Mouse (Mus musculus) E14TG2a.4 (cell line): ENCODE results near the gene Wbp1l.

Source experiments
- CTCF ChIP-seq: conservative IDR thresholded peaks from 2 replicates; pipeline ENCODE4 v1.5.1; 2014; ENCODE audit warnings: low read length
- NANOG ChIP-seq: IDR thresholded peaks from 2 replicates; pipeline ENCODE4 v1.6.1; 2014; ENCODE audit warnings: borderline replicate concordance, low read length, mixed read lengths
- POU5F1 ChIP-seq: IDR thresholded peaks from 2 replicates; pipeline ENCODE4 v1.6.1; 2014; ENCODE audit warnings: low read length, borderline replicate concordance

- no peak for TF ChIP-seq CTCF
- no peak for TF ChIP-seq POU5F1
- no peak for TF ChIP-seq NANOG
Measured at GRCm38 (mm10) chr19:46647254-46647653, 48.4 kb downstream of the Wbp1l start.
